14 mouse cellular contexts compared by ENCODE assay signal in the genomic region with DNA sequence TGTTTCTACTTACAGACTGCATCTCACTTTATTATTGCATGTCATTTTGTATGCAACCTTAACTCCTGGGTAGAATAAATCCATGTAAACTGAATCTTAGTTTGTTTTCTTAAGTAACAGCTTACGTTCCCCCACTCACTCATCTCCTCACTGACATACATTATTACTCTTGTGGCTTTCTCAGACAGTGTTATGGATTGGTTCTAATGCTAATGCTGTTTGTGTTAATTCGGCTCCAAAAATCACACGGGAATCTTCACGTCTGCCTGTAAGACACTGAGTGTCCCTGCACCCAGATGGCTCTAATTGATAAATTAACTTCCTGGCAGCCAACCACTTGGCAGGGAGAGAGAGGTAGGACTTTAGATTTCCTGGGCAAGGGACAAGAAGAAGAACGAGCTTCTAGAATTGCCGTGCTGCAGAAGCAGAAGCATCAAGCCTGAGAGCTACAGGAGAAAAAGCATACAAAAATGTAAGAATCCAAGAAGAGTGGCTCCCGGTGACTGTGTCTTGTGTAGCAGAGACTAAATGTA.
DNase-seq lines count a peak whose midpoint lies in the region; ATAC-seq and TF ChIP-seq lines count a peak whose summit lies in the region.
"Had no signal": no experiment of that assay in that cellular context is flagged by ENCODE, and none has a peak within 500 bp of the region (broad histone marks: within the 10 kb centered on the region; RNA-seq: fewer than 3 reads in every experiment).

No protein-coding gene starts in this region.

- peak overlapping the region; percentile 27 for H3K4me2 ChIP-seq in hindbrain, postnatal 0 days (ENCODE audit: low read depth, low read length)
- no peak overlapping the region for H3K4me2 ChIP-seq in hindbrain, embryonic 14.5 days (replicated peaks)
- H3K4me2 ChIP-seq: heart, embryonic 13.5 days; limb, embryonic 15.5 days; stomach, embryonic 15.5 days had no signal

- no peak overlapping the region for H3K4me3 ChIP-seq in hindbrain, postnatal 0 days (ENCODE audit: low read length)
- H3K4me3 ChIP-seq in hindbrain, embryonic 14.5 days (replicated peaks; ENCODE audit: low read length), result no peak overlapping the region
- H3K4me3 ChIP-seq: gastrocnemius, adult 2 months; heart, embryonic 13.5 days; limb, embryonic 15.5 days; myocyte; stomach, embryonic 15.5 days had no signal

- no peaks in the 10 kb centered on the region for H3K4me1 ChIP-seq in hindbrain, postnatal 0 days (ENCODE audit: insufficient read depth, low read length)
- H3K4me1 ChIP-seq in hindbrain, embryonic 14.5 days (replicated peaks; ENCODE audit: control insufficient read depth, insufficient read depth, low read length), result 0 out of 2 replicates have a peak, but pooled peaks cover 5% of the 10 kb centered on the region
- H3K4me1 ChIP-seq: stomach, embryonic 15.5 days had no signal

- H3K36me3 ChIP-seq in hindbrain, postnatal 0 days (ENCODE audit: insufficient read depth, low read length), result no peaks in the 10 kb centered on the region
- H3K36me3 ChIP-seq in hindbrain, embryonic 14.5 days (replicated peaks; ENCODE audit: control insufficient read depth, insufficient read depth), result no peaks in the 10 kb centered on the region
- H3K36me3 ChIP-seq: heart, embryonic 13.5 days; limb, embryonic 15.5 days; stomach, embryonic 15.5 days had no signal

- ATAC-seq in hindbrain, postnatal 0 days, result peak; percentile 47; the same call in 1 of the 2 replicates
- ATAC-seq in hindbrain, embryonic 14.5 days (ENCODE audit: low FRiP score), result no peak

- no peaks in the 10 kb centered on the region for H3K9me3 ChIP-seq in hindbrain, postnatal 0 days (ENCODE audit: low read length)
- H3K9me3 ChIP-seq in hindbrain, embryonic 14.5 days (ENCODE audit: control insufficient read depth, low read length), result no peaks in the 10 kb centered on the region
- H3K9me3 ChIP-seq: limb, embryonic 15.5 days; stomach, embryonic 15.5 days had no signal

- no peaks in the 10 kb centered on the region for H3K27me3 ChIP-seq in hindbrain, postnatal 0 days (ENCODE audit: insufficient read depth, low read length)
- no peaks in the 10 kb centered on the region for H3K27me3 ChIP-seq in hindbrain, embryonic 14.5 days (ENCODE audit: control insufficient read depth, insufficient read depth, low read length)
- H3K27me3 ChIP-seq: heart, embryonic 13.5 days; limb, embryonic 15.5 days; stomach, embryonic 15.5 days had no signal

- 25% methylated on average over 7 of the region's 7 CpGs for WGBS in hindbrain, postnatal 0 days
- WGBS in hindbrain, embryonic 14.5 days, result 41% methylated on average over 7 of the region's 7 CpGs

- no peak overlapping the region for H3K9ac ChIP-seq in hindbrain, postnatal 0 days (replicated peaks; ENCODE audit: low read length)
- no peak overlapping the region for H3K9ac ChIP-seq in hindbrain, embryonic 14.5 days
- H3K9ac ChIP-seq: heart, embryonic 13.5 days; limb, embryonic 15.5 days; stomach, embryonic 15.5 days had no signal

- peak; percentile 69 for DNase-seq in hindbrain, postnatal 0 days (ENCODE audit: low spot score)
- no peak for DNase-seq in hindbrain, embryonic 14.5 days (ENCODE audit: low spot score)
- peak; percentile 31 for DNase-seq in lung, postnatal 25 days (ENCODE audit: low spot score)
- DNase-seq in lung, postnatal 4 days, result no peak
- DNase-seq in cerebellum, adult 18-20 months, result peak; percentile 26 to 27
- peak; percentile 39 to 55 for DNase-seq in cerebellum, postnatal 25 days
- no peak for DNase-seq in thymus, postnatal 10 days (ENCODE audit: low spot score in 2 of 2)
- DNase-seq: gastrocnemius, adult 2 months; retina, postnatal 1 day had no signal

- TF ChIP-seq CTCF in hindbrain, postnatal 0 days (IDR thresholded peaks at IDR 0.05; ENCODE audit: low read depth), result no peak

- no peak overlapping the region for H3K27ac ChIP-seq in hindbrain, postnatal 0 days
- no peak overlapping the region for H3K27ac ChIP-seq in hindbrain, embryonic 14.5 days
- H3K27ac ChIP-seq: gastrocnemius, adult 2 months; heart, embryonic 13.5 days; limb, embryonic 15.5 days; macrophage; stomach, embryonic 15.5 days had no signal

Comparison
In these comparisons a context has a peak if more than half of its experiments do, and no peak if none do; other contexts are left out.
1. DNase-seq: peak in hindbrain, postnatal 0 days (single experiment), lung, postnatal 25 days (single experiment), cerebellum, adult 18-20 months (2 of 2) and cerebellum, postnatal 25 days (2 of 2); none in hindbrain, embryonic 14.5 days (single experiment), lung, postnatal 4 days (0 of 2) and thymus, postnatal 10 days (0 of 2).